Mouse (Mus musculus) embryo, embryonic 11 days (tissue): ENCODE data around the gene Ppp6r2.

ENCODE experiments used
- DNase-seq: peaks from one replicate; pipeline ENCODE4 v3.0.0-alpha.2; 2015

Gene Ppp6r2

GRCm38 (mm10) chr15:89314107-89314506, 102.8 kb downstream of the Ppp6r2 start:
- no peak for DNase-seq

GRCm38 (mm10) chr15:89314511-89315189, 103.3 kb downstream of the Ppp6r2 start:
- DNase-seq, result peak; percentile 49

GRCm38 (mm10) chr15:89315190-89315731, 103.9 kb downstream of the Ppp6r2 start, which contains the start of gene Sbf1:
Gene Sbf1 (minus strand): TSS chr15:89315311.
- DNase-seq, result peak; percentile 98

GRCm38 (mm10) chr15:89316146-89316545, 104.8 kb downstream of the Ppp6r2 start:
- peak; percentile 22 for DNase-seq

- no peak for DNase-seq
Observed at GRCm38 (mm10) chr15:89321264-89321663, 109.9 kb downstream of the Ppp6r2 start.

GRCm38 (mm10) chr15:89322670-89323522, 111.5 kb downstream of the Ppp6r2 start, which contains the start of gene Adm2:
Gene Adm2 (plus strand): TSS chr15:89322720.
- peak; percentile 30 for DNase-seq

GRCm38 (mm10) chr15:89323656-89324055, 112.3 kb downstream of the Ppp6r2 start:
- DNase-seq, result no peak

GRCm38 (mm10) chr15:89326441-89326840, 115.1 kb downstream of the Ppp6r2 start:
- DNase-seq, result no peak

- DNase-seq, result no peak
Observed at GRCm38 (mm10) chr15:89334271-89334670, 122.9 kb downstream of the Ppp6r2 start, which contains the start of gene Miox. Gene Miox (plus strand): TSS chr15:89334398.

GRCm38 (mm10) chr15:89334774-89335537, 123.6 kb downstream of the Ppp6r2 start:
- DNase-seq, result no peak

GRCm38 (mm10) chr15:89336422-89336821, 125.1 kb downstream of the Ppp6r2 start:
- DNase-seq, result no peak
